Mouse (Mus musculus) hindbrain, embryonic 13.5 days (tissue): ENCODE measurements around the gene Plppr1. TPM values are rescaled to one million over a fixed set of nuclear protein-coding genes. Genes with fewer than 3 reads are reported as not detected.

Experiments used
- ATAC-seq: fragments of 200-750 bp; cut with Nextera tagmentation; 2 replicates; pipeline ENCODE4 v1.8.0; 2017; ENCODE audit warnings: moderate TSS enrichment; ENCODE audit not compliant: low FRiP score
- H3K27ac ChIP-seq: fragments of 300-500 bp; sonication (generic); 2 replicates; pipeline ENCODE4 v1.5.1; 2015; ENCODE audit warnings: inconsistent platforms, mild to moderate bottlenecking, moderate library complexity
- H3K27me3 ChIP-seq: fragments of 300-500 bp; sonication (generic); 2 replicates; pipeline ENCODE4 v1.6.1; 2015; ENCODE audit warnings: mild to moderate bottlenecking, inconsistent platforms
- H3K36me3 ChIP-seq: fragments of 300-500 bp; sonication (generic); 2 replicates; pipeline ENCODE4 v1.6.1; 2015; ENCODE audit warnings: mild to moderate bottlenecking, inconsistent platforms
- H3K4me1 ChIP-seq: fragments of 300-500 bp; sonication (generic); replicated peaks from 2 replicates; pipeline ENCODE4 v1.6.1; 2015; ENCODE audit warnings: inconsistent platforms
- H3K4me2 ChIP-seq: fragments of 300-500 bp; sonication (generic); 2 replicates; pipeline ENCODE4 v1.6.1; 2015; ENCODE audit warnings: inconsistent platforms, mild to moderate bottlenecking, moderate library complexity
- H3K4me3 ChIP-seq: fragments of 300-500 bp; sonication (generic); 2 replicates; pipeline ENCODE4 v1.5.1; 2015; ENCODE audit warnings: mild to moderate bottlenecking, inconsistent platforms
- H3K9ac ChIP-seq: fragments of 300-500 bp; sonication (generic); 2 replicates; pipeline ENCODE4 v1.6.1; 2015; ENCODE audit warnings: mild to moderate bottlenecking, inconsistent platforms
- H3K9me3 ChIP-seq: fragments of 300-500 bp; sonication (generic); 2 replicates; pipeline ENCODE4 v1.6.1; 2016; ENCODE audit warnings: inconsistent platforms
- WGBS: fragments of 180-500 bp; shearing (Covaris S2); methylation state at CpG from one replicate; pipeline ENCODE4 v1.1.7; 2015; 5-methylcytosine and 5-hydroxymethylcytosine counted together
- polyA plus RNA-seq: library from polyadenylated mRNA; unstranded; fragments of >200 nt; fragmentation: Nextera tagmentation; extraction: Ambion mirVana; gene quantifications from 2 replicates; pipeline ENCODE4 v1.2.1, GENCODE M21; 2015

The Plppr1 gene
- 55.1 and 59.2 TPM in 2 replicates for polyA plus RNA-seq

DNA sequence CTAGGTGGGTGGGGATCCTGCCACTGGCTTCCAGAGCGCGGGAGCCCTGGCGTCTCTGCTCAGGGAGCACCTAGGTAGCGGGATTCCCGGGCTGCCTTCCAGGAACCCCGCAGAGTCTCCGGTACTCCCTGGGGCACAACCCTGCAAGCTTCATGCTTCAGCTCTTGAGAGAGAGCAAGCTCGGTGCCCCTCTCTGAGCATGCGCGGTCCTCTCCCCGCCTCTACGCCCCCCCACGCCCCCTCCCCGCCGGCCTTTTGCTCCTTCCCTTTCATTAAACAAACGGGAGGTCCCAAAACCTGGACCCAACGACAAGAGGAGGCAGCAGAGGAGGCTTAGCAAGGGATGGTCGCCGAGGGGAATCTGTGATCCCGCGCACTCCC, at the start of gene Plppr1:
TSS of gene Plppr1 (plus strand) at position 253 of the 381 bp plus-strand sequence.
- WGBS: under 1% methylated on average over 21 of the region's 21 CpGs
- no peaks in the 10 kb centered on the region for H3K36me3 ChIP-seq
- H3K9me3 ChIP-seq: no peaks in the 10 kb centered on the region
- ATAC-seq: peak; percentile 91
- peak within 1 kb of the TSS; percentile 72 for H3K4me2 ChIP-seq
- peak within 1 kb of the TSS; percentile 88 for H3K4me3 ChIP-seq
- peaks cover 8% of the 10 kb centered on the region; the same call in 1 of the 2 replicates for H3K27me3 ChIP-seq
- peak within 1 kb of the TSS; percentile 93 for H3K9ac ChIP-seq
- peaks cover 41% of the 10 kb centered on the region for H3K4me1 ChIP-seq
- H3K27ac ChIP-seq: peak within 1 kb of the TSS; percentile 97

DNA sequence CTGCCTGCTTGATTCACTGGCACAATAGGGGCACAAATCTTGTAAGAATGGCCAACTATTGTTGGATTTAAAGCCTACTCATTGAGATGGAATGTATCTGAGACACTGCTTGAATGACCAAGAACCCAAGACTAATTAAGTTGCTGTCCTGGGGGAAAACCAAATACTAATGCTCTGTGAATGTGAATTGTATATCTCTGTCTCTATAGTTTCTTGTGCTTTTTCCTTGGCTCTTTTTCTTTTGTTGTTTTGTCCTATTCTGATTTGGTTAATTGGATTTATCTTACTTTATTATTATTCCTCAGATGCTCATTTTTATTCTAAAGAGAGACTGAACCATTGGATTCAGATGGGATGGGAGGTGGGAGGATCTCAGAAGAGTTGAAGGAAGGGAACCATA, 42.4 kb upstream of the Plppr1 start:
- ATAC-seq: no peak
- no peak overlapping the region for H3K27ac ChIP-seq
- no peaks in the 10 kb centered on the region for H3K36me3 ChIP-seq
- H3K27me3 ChIP-seq: no peaks in the 10 kb centered on the region
- H3K9me3 ChIP-seq: no peaks in the 10 kb centered on the region
- no peaks in the 10 kb centered on the region for H3K4me1 ChIP-seq
- H3K4me2 ChIP-seq: no peak overlapping the region
- no peak overlapping the region for H3K9ac ChIP-seq
- H3K4me3 ChIP-seq: no peak overlapping the region

DNA sequence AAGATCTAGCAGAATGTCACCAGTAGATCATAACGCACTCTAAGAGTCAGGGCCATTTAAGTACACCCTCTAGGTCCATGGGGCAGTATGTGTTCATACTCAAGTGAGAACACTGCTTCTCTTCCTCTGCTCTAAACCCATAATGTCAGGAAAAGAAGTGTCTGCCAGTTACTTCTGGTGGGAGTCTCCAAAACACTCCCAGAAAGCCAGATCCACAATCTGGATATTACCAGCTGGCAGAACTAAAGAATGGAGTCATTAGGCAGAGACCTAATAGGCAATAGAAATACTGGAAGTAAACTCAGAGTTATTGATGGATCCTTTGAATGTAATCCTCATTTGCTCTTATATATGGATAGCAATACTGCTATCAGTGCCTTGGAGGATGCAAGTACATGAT, 35.9 kb upstream of the Plppr1 start:
- Histone ChIP-seq H3K27ac (no peak overlapping the region), H3K36me3 (no peaks in the 10 kb centered on the region), H3K4me1 (no peaks in the 10 kb centered on the region), H3K9me3 (no peaks in the 10 kb centered on the region), H3K4me3 (no peak overlapping the region), H3K9ac (no peak overlapping the region), H3K4me2 (no peak overlapping the region), H3K27me3 (no peaks in the 10 kb centered on the region)
- WGBS: 85% methylated on average over 1 of the region's 1 CpGs
- ATAC-seq: no peak

DNA sequence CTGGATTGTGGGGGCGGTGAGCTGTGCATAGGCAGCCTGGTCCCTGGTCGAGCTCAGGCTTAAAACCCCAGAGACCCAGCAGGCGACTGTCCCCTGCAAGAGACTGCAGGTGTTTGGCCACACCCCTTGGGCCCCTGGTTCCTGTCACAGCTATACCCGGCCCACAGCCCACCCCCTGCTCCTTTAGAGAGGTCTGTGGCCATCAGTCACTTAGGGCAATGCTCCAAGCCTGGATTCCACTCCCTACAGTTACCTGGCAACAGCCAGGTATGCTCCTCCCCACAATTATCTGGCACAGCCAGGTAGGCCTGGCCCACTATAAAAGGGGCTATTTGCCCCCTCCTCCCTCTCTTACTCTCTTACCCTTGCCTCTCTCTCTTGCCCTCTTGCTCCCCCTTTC, 20.8 kb upstream of the Plppr1 start:
- H3K4me1 ChIP-seq: no peaks in the 10 kb centered on the region
- H3K27me3 ChIP-seq: no peaks in the 10 kb centered on the region
- 53% methylated on average over 4 of the region's 4 CpGs for WGBS
- H3K27ac ChIP-seq: no peak overlapping the region
- no peak for ATAC-seq
- no peak overlapping the region for H3K9ac ChIP-seq
- H3K4me2 ChIP-seq: no peak overlapping the region
- no peaks in the 10 kb centered on the region for H3K36me3 ChIP-seq
- no peaks in the 10 kb centered on the region for H3K9me3 ChIP-seq
- no peak overlapping the region for H3K4me3 ChIP-seq

DNA sequence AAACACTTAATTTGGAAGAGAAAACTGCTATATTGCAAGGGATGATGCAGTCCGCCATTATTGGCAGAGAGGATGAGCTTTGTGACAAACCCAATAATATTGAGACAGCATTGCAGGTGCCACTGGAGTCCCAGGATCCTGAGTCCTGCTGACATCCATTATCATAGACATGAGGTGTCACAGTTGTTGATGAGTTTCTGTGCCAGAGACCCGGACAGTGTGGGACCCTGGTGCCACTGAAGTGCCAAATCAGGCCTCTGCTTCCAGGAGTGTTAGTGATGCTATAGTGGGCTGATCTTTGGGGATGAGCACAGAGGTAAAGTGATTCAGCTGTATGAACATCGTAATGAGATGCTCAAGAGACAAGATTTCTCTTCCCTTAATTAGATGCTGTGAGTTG, 19.2 kb upstream of the Plppr1 start:
- no peak for ATAC-seq
- Histone ChIP-seq H3K9me3 (no peaks in the 10 kb centered on the region), H3K36me3 (no peaks in the 10 kb centered on the region), H3K4me3 (no peak overlapping the region), H3K9ac (no peak overlapping the region), H3K27ac (no peak overlapping the region), H3K4me1 (no peaks in the 10 kb centered on the region), H3K4me2 (no peak overlapping the region), H3K27me3 (no peaks in the 10 kb centered on the region)
- whole genome bisulfite sequencing: 73% methylated on average over 3 of the region's 3 CpGs

DNA sequence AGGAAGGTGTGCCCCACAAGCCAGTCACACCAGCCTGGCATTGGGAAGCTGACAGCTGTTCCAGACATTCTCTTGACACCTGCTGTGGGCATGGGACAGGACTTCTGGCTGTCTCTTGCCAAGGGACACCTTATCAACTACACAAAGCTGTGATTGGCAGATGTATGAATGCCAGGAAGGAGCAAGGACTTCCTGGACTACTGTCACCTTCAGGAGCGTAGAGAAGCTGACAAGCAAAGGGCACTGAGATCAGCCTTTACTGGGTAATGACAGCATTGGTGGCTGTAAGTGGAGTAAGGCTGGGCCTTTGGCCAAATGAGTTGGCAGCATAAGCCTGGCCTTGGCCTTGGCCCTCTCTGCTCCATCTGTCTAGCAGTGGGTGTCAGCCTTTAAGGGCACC, 17.4 kb upstream of the Plppr1 start:
- Histone ChIP-seq H3K9me3 (no peaks in the 10 kb centered on the region), H3K27me3 (no peaks in the 10 kb centered on the region), H3K4me1 (no peaks in the 10 kb centered on the region), H3K36me3 (no peaks in the 10 kb centered on the region), H3K9ac (no peak overlapping the region), H3K4me2 (no peak overlapping the region), H3K4me3 (no peak overlapping the region), H3K27ac (no peak overlapping the region)
- ATAC-seq: 0 out of 2 replicates have a peak, but pooled peaks have one; percentile 21
- 87% methylated on average over 1 of the region's 1 CpGs for WGBS

DNA sequence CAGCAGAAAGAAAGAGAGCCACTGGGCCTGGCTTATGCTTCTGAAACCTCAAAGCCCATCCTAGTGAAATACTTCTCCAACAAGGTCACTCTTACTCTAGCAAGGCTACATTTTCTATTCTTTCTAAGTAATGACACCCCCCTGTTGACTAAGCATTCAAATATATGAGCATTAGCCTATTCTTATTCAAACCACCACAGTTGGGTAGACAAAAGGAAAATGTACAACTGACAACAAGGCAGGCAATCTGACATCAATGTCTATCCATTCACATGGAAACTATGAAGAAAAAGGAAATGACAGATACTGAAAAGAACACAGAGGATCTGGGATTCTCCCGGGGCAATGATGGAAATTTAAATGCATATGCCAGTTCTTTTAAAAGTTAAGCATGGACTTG, 8.4 kb upstream of the Plppr1 start:
- Histone ChIP-seq H3K27ac (no peak overlapping the region), H3K9me3 (no peaks in the 10 kb centered on the region), H3K9ac (no peak overlapping the region), H3K4me2 (no peak overlapping the region), H3K36me3 (no peaks in the 10 kb centered on the region), H3K4me3 (no peak overlapping the region), H3K27me3 (0 out of 2 replicates have a peak, but pooled peaks cover 4% of the 10 kb centered on the region), H3K4me1 (no peaks in the 10 kb centered on the region)
- no peak for ATAC-seq
- 40% methylated on average over 1 of the region's 1 CpGs for WGBS

DNA sequence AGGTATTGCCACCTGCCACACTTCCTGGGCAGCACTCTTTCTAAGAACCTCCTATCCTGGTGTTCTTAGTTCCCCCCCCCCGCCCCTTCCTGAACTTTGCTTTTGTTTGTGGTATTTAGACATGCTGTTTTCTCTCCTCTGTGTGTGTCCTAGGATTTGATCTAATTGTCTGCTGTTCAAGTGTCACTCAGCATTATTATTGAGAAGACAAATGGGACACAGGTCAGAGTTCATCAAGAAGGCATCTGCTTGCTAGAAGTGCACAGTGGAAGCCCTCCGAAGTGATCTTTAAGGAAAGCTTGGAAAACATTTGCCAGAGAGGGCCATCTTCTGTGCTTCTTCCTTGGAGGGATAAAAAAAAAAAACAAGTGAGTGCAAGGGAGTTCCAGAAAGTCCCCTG, 1.2 kb upstream of the Plppr1 start:
- Histone ChIP-seq H3K36me3 (no peaks in the 10 kb centered on the region), H3K9me3 (no peaks in the 10 kb centered on the region), H3K4me3 (no peak overlapping the region; the same call in 1 of the 2 replicates), H3K4me1 (peaks cover 39% of the 10 kb centered on the region), H3K27me3 (peaks cover 8% of the 10 kb centered on the region; the same call in 1 of the 2 replicates), H3K27ac (no peak overlapping the region), H3K4me2 (peak overlapping the region; percentile 72), H3K9ac (no peak overlapping the region; the same call in 1 of the 2 replicates)
- ATAC-seq: no peak
- WGBS: 7% methylated on average over 2 of the region's 2 CpGs

DNA sequence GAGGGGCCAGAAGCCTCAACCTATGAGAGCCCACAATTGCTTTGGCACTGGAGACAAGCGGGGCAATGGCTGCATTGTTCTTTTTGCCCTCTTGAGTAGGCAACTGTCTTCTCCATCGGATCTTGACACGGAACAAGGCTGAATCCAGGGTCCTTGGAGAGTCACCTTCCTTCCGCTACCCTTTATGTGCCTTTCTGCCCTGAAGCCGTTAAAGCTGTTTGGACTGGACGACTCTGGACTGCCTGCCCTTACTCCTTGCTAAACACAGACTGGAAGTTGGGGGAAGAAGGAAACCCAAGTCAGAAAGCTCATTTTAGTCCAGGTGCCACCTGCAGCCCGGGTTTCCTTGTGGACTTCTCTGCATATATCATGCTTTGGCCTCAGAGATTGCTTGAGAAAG, 516 bp upstream of the Plppr1 start:
- Histone ChIP-seq H3K4me1 (peaks cover 41% of the 10 kb centered on the region), H3K27me3 (peaks cover 8% of the 10 kb centered on the region; the same call in 1 of the 2 replicates), H3K27ac (peak overlapping the region; percentile 97), H3K4me2 (peak overlapping the region; percentile 72), H3K9ac (peak overlapping the region; percentile 93), H3K4me3 (peak overlapping the region; percentile 88), H3K36me3 (no peaks in the 10 kb centered on the region), H3K9me3 (no peaks in the 10 kb centered on the region)
- ATAC-seq: peak; percentile 29
- 2% methylated on average over 7 of the region's 7 CpGs for WGBS

DNA sequence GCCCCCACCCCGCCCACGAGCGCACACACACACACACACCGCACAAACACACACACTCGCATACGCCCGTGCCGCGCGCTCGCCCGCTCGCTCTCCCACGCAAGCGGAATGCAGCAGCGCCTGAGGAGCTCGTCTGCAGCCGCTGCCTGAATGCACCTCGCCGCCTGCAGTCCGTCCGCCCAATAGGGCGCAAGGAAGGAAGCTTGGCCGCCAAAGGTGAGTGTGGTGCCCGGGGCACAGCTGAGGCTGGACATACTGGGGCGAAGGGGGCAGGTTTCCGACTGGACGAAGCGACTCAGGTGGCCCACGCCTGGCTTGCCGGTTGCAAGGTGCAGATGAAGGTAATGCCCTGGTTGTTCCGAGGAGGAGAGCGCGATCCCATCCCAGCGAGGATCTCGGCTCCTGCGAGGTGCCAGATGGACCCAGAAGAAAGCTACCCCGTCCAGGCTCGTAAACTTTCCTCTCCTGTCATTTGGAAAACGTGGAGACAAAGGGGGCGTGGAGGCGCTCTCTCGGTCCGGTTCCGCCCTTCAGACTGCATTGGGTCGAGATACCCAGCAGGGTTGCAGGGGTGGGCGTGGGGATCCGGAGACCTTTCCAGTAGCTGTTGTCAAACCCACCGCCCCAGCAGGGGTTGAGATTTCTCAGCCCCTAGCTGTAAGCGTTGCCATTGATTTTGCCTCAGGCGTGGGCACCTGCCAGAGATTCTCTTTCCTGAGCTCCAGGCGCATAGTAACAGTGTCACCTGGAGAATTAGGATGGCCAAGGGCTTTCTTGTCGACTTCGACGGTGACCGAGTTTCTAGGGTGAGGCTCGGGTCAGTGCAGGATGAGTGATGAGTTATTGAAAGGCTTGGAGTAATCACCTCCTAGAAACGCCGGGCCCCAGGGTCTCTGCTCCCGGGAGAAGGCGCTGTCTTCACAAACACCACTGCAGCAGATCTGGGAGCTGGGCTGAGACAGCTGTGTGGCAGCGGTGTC, 619 bp downstream of the Plppr1 start:
- H3K27me3 ChIP-seq: peaks cover 8% of the 10 kb centered on the region; the same call in 1 of the 2 replicates
- H3K4me2 ChIP-seq: peak overlapping the region; percentile 72
- peak overlapping the region; percentile 93 for H3K9ac ChIP-seq
- H3K4me1 ChIP-seq: peaks cover 46% of the 10 kb centered on the region
- peak; percentile 91 for ATAC-seq
- no peaks in the 10 kb centered on the region for H3K9me3 ChIP-seq
- WGBS: under 1% methylated on average over 62 of the region's 62 CpGs
- peak overlapping the region; percentile 88 for H3K4me3 ChIP-seq
- no peaks in the 10 kb centered on the region for H3K36me3 ChIP-seq
- peak overlapping the region; percentile 97 for H3K27ac ChIP-seq

DNA sequence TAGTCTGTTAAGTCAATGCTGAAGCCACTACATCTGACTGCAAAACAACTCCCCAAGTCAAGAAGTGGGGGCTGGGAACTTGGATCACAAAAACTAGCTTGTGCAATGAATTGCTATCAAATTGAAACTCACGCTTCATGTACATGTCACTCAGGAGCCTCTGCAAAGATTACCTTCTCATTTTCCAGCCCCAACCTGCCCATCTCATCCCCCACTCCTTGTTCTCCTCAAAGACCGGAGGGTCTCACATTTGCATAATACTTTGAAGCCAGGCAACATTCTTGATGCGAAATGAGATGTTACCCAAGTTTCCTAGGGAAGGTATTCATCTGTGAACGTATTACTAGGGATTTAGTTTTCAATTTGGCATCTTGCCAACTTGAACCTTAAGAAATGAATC, 10.4 kb downstream of the Plppr1 start:
- no peak for ATAC-seq
- H3K27me3 ChIP-seq: no peaks in the 10 kb centered on the region
- H3K4me1 ChIP-seq: peaks cover under 1% of the 10 kb centered on the region
- no peak overlapping the region for H3K4me2 ChIP-seq
- no peak overlapping the region for H3K4me3 ChIP-seq
- WGBS: 82% methylated on average over 4 of the region's 4 CpGs
- H3K36me3 ChIP-seq: peaks cover 3% of the 10 kb centered on the region; the same call in 1 of the 2 replicates
- H3K9me3 ChIP-seq: no peaks in the 10 kb centered on the region
- no peak overlapping the region for H3K27ac ChIP-seq
- no peak overlapping the region for H3K9ac ChIP-seq

DNA sequence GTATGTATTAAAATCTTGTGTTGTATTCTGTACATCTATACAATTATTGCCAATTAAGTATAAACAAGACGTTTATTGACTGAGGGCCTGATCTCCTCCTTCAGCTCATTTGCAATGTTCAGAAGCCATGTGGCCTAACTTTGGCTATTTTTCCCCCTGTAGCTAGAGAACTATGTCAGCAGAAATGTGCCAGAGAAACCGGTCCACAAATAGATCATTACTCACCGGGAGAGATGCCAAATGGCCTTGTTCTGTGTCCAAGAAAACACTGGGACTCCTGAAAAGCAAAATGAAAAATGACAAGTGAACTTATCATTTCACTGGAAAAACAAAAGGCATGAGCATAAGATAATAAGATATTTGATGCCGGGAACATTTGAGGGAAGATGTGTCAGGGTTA, 13.8 kb downstream of the Plppr1 start:
- Histone ChIP-seq H3K27ac (no peak overlapping the region), H3K4me2 (no peak overlapping the region)
- 66% methylated on average over 4 of the region's 4 CpGs for WGBS

More for the DNA sequence above, 13.8 kb downstream of the Plppr1 start:
- H3K27me3 ChIP-seq: no peaks in the 10 kb centered on the region
- H3K4me1 ChIP-seq: no peaks in the 10 kb centered on the region
- H3K36me3 ChIP-seq: peaks cover 3% of the 10 kb centered on the region; the same call in 1 of the 2 replicates
- ATAC-seq: no peak
- H3K9me3 ChIP-seq: no peaks in the 10 kb centered on the region
- no peak overlapping the region for H3K9ac ChIP-seq
- no peak overlapping the region for H3K4me3 ChIP-seq
